Mouse (Mus musculus) CH12.LX (cell line): Measurements from ENCODE around the gene Gmds. TPM values are rescaled to one million over a fixed set of nuclear protein-coding genes. Genes with fewer than 3 reads are reported as not detected.

ENCODE experiments used
- DNase-seq: peaks from one replicate; pipeline ENCODE4 v3.0.0-alpha.2; 2013; ENCODE audit errors: extremely low read depth
- H3K27ac ChIP-seq: 2 replicates; pipeline ENCODE4 v1.5.1; 2012; ENCODE audit warnings: low read depth, mild to moderate bottlenecking, control low read depth, moderate library complexity; ENCODE audit not compliant: insufficient read depth
- H3K27me3 ChIP-seq: replicated peaks from 2 replicates; pipeline ENCODE3; 2012; ENCODE audit warnings: inconsistent platforms
- H3K36me3 ChIP-seq, 2 experiments: replicated peaks in 1 of 2; 2 replicates each; pipeline versions ENCODE3 to v1.6.1; 2012; ENCODE audit warnings: inconsistent platforms in 1 of 2, low read length in 1 of 2, mild to moderate bottlenecking in 1 of 2, mixed read lengths in 1 of 2, moderate library complexity in 1 of 2; ENCODE audit not compliant: control insufficient read depth in 1 of 2, insufficient read depth in 1 of 2
- H3K4me1 ChIP-seq, 2 experiments: 2 replicates each; pipeline ENCODE4 v1.6.1; 2012; ENCODE audit warnings: inconsistent platforms in 1 of 2, moderate library complexity in 1 of 2; ENCODE audit not compliant: insufficient read depth in 2 of 2, control insufficient read depth in 1 of 2
- H3K4me2 ChIP-seq: 2 replicates; pipeline ENCODE4 v1.6.1; 2012; ENCODE audit warnings: low read depth, mild to moderate bottlenecking, control low read depth; ENCODE audit not compliant: poor library complexity, insufficient read depth, severe bottlenecking
- H3K4me3 ChIP-seq, 3 experiments: fragments of 150-350 bp in 1 of 3; sonication (generic) in 1 of 3; replicated peaks in 1 of 3; 2 replicates each; pipeline versions ENCODE3 to v1.5.1; 2011 to 2012; ENCODE audit warnings: low read depth in 2 of 3, low read length in 2 of 3, mild to moderate bottlenecking in 2 of 3, moderate library complexity in 2 of 3, control low read depth in 1 of 3, improper control_type of control experiment in 1 of 3, inconsistent platforms in 1 of 3, mixed read lengths in 1 of 3; ENCODE audit not compliant: poor library complexity in 1 of 3
- H3K79me2 ChIP-seq: replicated peaks from 2 replicates; pipeline ENCODE4 v1.6.1; 2012; ENCODE audit warnings: mild to moderate bottlenecking, moderate library complexity; ENCODE audit not compliant: control insufficient read depth, poor library complexity, insufficient read depth, severe bottlenecking; ENCODE audit errors: extremely low read depth
- H3K9ac ChIP-seq: 2 replicates; pipeline ENCODE4 v1.6.1; 2012; ENCODE audit warnings: low read depth, mild to moderate bottlenecking, control low read depth, moderate library complexity; ENCODE audit not compliant: insufficient read depth
- H3K9me3 ChIP-seq: replicated peaks from 2 replicates; pipeline ENCODE3; 2012; ENCODE audit warnings: low read length, inconsistent platforms, mixed read lengths
- CHD2 ChIP-seq: IDR thresholded peaks from 2 replicates; pipeline ENCODE4 v1.6.1; 2011; ENCODE audit warnings: low read length, improper control_type of control experiment
- E2F4 ChIP-seq: IDR thresholded peaks from 2 replicates; pipeline ENCODE4 v1.6.1; 2011; ENCODE audit warnings: low read depth, low read length, improper control_type of control experiment; ENCODE audit not compliant: insufficient replicate concordance
- EP300 ChIP-seq: IDR thresholded peaks from 2 replicates; pipeline ENCODE4 v1.6.1; 2011; ENCODE audit warnings: low read length, improper control_type of control experiment
- ETS1 ChIP-seq: conservative IDR thresholded peaks from 2 replicates; pipeline ENCODE4 v1.6.1; 2012; ENCODE audit warnings: low read depth, mild to moderate bottlenecking, inconsistent platforms, low read length, improper control_type of control experiment, moderate library complexity
- HCFC1 ChIP-seq: IDR thresholded peaks from 2 replicates; pipeline ENCODE4 v1.6.1; 2012; ENCODE audit warnings: low read depth, mild to moderate bottlenecking, inconsistent platforms, low read length, improper control_type of control experiment
- IRF4 ChIP-seq: IDR thresholded peaks from 2 replicates; pipeline ENCODE4 v1.6.1; 2014; ENCODE audit warnings: low read depth, mild to moderate bottlenecking, inconsistent platforms, low read length, improper control_type of control experiment
- JUN ChIP-seq: IDR thresholded peaks from 2 replicates; pipeline ENCODE4 v1.6.1; 2011; ENCODE audit warnings: low read depth, mild to moderate bottlenecking, low read length, improper control_type of control experiment, moderate library complexity; ENCODE audit not compliant: insufficient read depth
- JUND ChIP-seq: conservative IDR thresholded peaks from 2 replicates; pipeline ENCODE4 v1.6.1; 2011; ENCODE audit warnings: low read depth, low read length, improper control_type of control experiment
- KAT2A ChIP-seq: IDR thresholded peaks from 2 replicates; pipeline ENCODE4 v1.6.1; 2012; ENCODE audit warnings: low read length, improper control_type of control experiment, inconsistent platforms; ENCODE audit not compliant: insufficient replicate concordance
- MAFK ChIP-seq: IDR thresholded peaks from 2 replicates; pipeline ENCODE4 v1.6.1; 2011; ENCODE audit warnings: low read length, improper control_type of control experiment; ENCODE audit not compliant: insufficient replicate concordance
- MAX ChIP-seq: IDR thresholded peaks from 2 replicates; pipeline ENCODE4 v1.6.1; 2011; ENCODE audit warnings: low read length, improper control_type of control experiment
- MAZ ChIP-seq: IDR thresholded peaks from 2 replicates; pipeline ENCODE4 v1.6.1; 2012; ENCODE audit warnings: low read depth, mild to moderate bottlenecking, inconsistent platforms, low read length, improper control_type of control experiment, moderate library complexity
- MEF2A ChIP-seq: IDR thresholded peaks from 2 replicates; pipeline ENCODE4 v1.6.1; 2014; ENCODE audit warnings: low read depth, mild to moderate bottlenecking, inconsistent platforms, low read length, improper control_type of control experiment, borderline replicate concordance
- MXI1 ChIP-seq: IDR thresholded peaks from 2 replicates; pipeline ENCODE4 v1.6.1; 2011; ENCODE audit warnings: mild to moderate bottlenecking, low read depth, low read length, improper control_type of control experiment
- MYC ChIP-seq: IDR thresholded peaks from 2 replicates; pipeline ENCODE4 v1.6.1; 2011; ENCODE audit warnings: low read depth, mild to moderate bottlenecking, improper control_type of control experiment, low read length
- NELFE ChIP-seq: IDR thresholded peaks from 2 replicates; pipeline ENCODE4 v1.6.1; 2011; ENCODE audit warnings: low read depth, low read length, improper control_type of control experiment
- NRF1 ChIP-seq: IDR thresholded peaks from 2 replicates; pipeline ENCODE4 v1.6.1; 2014; ENCODE audit warnings: low read depth, mild to moderate bottlenecking, inconsistent platforms, low read length, improper control_type of control experiment, moderate library complexity
- POLR2AphosphoS2 ChIP-seq: IDR thresholded peaks from 2 replicates; pipeline ENCODE4 v1.6.1; 2011; ENCODE audit warnings: low read depth, low read length, improper control_type of control experiment
- RCOR1 ChIP-seq: conservative IDR thresholded peaks from 2 replicates; pipeline ENCODE4 v1.6.1; 2012; ENCODE audit warnings: low read depth, mild to moderate bottlenecking, inconsistent platforms, low read length, improper control_type of control experiment
- SIN3A ChIP-seq: IDR thresholded peaks from 2 replicates; pipeline ENCODE4 v1.6.1; 2012; ENCODE audit warnings: low read length, improper control_type of control experiment, inconsistent platforms
- SMC3 ChIP-seq: IDR thresholded peaks from 2 replicates; pipeline ENCODE4 v1.6.1; 2011; ENCODE audit warnings: low read depth, low read length, improper control_type of control experiment
- TBP ChIP-seq: conservative IDR thresholded peaks from 2 replicates; pipeline ENCODE4 v1.6.1; 2011; ENCODE audit warnings: low read depth, low read length, improper control_type of control experiment
- UBTF ChIP-seq: IDR thresholded peaks from 2 replicates; pipeline ENCODE4 v1.6.1; 2012; ENCODE audit warnings: low read depth, mild to moderate bottlenecking, inconsistent platforms, low read length, improper control_type of control experiment, moderate library complexity
- USF1 ChIP-seq: IDR thresholded peaks from 2 replicates; pipeline ENCODE4 v1.6.1; 2014; ENCODE audit warnings: low read depth, mild to moderate bottlenecking, inconsistent platforms, low read length, improper control_type of control experiment
- USF2 ChIP-seq: conservative IDR thresholded peaks from 2 replicates; pipeline ENCODE4 v1.6.1; 2011; ENCODE audit warnings: low read depth, low read length, improper control_type of control experiment
- ZC3H11A ChIP-seq: IDR thresholded peaks from 2 replicates; pipeline ENCODE4 v1.6.1; 2012; ENCODE audit warnings: low read depth, mild to moderate bottlenecking, inconsistent platforms, low read length, improper control_type of control experiment
- ZNF384 ChIP-seq: IDR thresholded peaks from 2 replicates; pipeline ENCODE4 v1.6.1; 2012; ENCODE audit warnings: low read depth, low read length, improper control_type of control experiment, inconsistent platforms
- dilution Hi-C: fragments of 300-500 bp; cut with MboI; formaldehyde crosslinking; loops from 2 replicates; pipeline ENCODE4 v1.14.3; 2020; ENCODE audit warnings: low sequenced_read_pairs; ENCODE audit not compliant: extremely low pct_unique_long_range_greater_than_20kb, extremely low pct_ligation_motif_present
- in situ Hi-C: fragments of 300-500 bp; cut with MboI; formaldehyde crosslinking; loops from 3 replicates; pipeline ENCODE4 v1.14.3; 2019; ENCODE audit warnings: low sequenced_read_pairs, low pct_ligation_motif_present, low pct_unique_long_range_greater_than_20kb, mixed read lengths
- polyA plus RNA-seq: library from polyadenylated mRNA; unstranded; fragments of >175 nt; gene quantifications from 2 replicates; pipeline ENCODE4 v1.2.1, GENCODE M21; 2012; ENCODE audit warnings: low read depth; ENCODE audit not compliant: insufficient read length
- total RNA-seq, 2 experiments: library from RNA; depleted of rRNA; stranded (reverse); fragments of 300-350 nt in 1 of 2; fragments of >200 nt in 1 of 2; gene quantifications; 2 replicates each; pipeline ENCODE4 v1.2.3; 2012 to 2014

Gene Gmds
- total and polyA plus RNA-seq, 3 experiments: 11.0 to 19.3 (median 15.1) TPM

DNA sequence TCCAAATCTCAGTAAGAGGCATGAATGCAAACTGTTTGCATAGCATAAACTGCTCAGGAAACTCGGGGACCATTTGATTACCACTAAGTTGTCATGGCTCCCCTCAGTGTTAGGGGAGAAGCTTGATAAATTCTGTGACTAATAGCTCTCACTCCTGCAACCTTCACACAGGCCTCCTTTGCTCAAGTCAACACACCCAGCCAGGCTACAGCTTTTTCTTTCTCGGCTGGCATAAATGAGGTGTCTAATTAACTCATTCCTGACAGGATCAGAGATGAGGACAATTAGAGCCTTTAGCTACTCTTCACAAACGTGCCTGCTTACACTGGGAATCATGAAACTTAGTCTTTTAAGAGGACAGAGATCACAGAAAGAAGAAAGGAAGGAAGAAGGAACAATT lies 70.3 kb downstream of the Gmds start:
- dilution Hi-C loops: no loop called here
- in situ Hi-C loops: no loop called here
- Histone ChIP-seq H3K79me2 (no peaks in the 10 kb centered on the region), H3K4me3 (no peak overlapping the region), H3K9ac (no peak overlapping the region), H3K27me3 (no peaks in the 10 kb centered on the region), H3K4me1 (peaks cover 4 to 30% of the 10 kb centered on the region in 2 experiments; a peak in 2 of 4 replicates), H3K36me3 (no peaks in the 10 kb centered on the region), H3K27ac (no peak overlapping the region), H3K9me3 (no peaks in the 10 kb centered on the region), H3K4me2 (no peak overlapping the region)
- TF ChIP-seq KAT2A: no peak
- TF ChIP-seq MEF2A: no peak
- TF ChIP-seq MYC: no peak
- no peak for TF ChIP-seq ZC3H11A
- TF ChIP-seq USF2: no peak
- no peak for TF ChIP-seq MAFK
- TF ChIP-seq RCOR1: no peak
- no peak for TF ChIP-seq ZNF384
- no peak for TF ChIP-seq POLR2AphosphoS2
- TF ChIP-seq MAX: no peak
- TF ChIP-seq MAZ: no peak
- TF ChIP-seq EP300: no peak
- TF ChIP-seq SMC3: no peak
- no peak for TF ChIP-seq TBP
- TF ChIP-seq HCFC1: no peak
- no peak for TF ChIP-seq CHD2
- TF ChIP-seq NRF1: no peak
- TF ChIP-seq JUN: no peak
- TF ChIP-seq JUND: no peak
- DNase-seq: no peak

DNA sequence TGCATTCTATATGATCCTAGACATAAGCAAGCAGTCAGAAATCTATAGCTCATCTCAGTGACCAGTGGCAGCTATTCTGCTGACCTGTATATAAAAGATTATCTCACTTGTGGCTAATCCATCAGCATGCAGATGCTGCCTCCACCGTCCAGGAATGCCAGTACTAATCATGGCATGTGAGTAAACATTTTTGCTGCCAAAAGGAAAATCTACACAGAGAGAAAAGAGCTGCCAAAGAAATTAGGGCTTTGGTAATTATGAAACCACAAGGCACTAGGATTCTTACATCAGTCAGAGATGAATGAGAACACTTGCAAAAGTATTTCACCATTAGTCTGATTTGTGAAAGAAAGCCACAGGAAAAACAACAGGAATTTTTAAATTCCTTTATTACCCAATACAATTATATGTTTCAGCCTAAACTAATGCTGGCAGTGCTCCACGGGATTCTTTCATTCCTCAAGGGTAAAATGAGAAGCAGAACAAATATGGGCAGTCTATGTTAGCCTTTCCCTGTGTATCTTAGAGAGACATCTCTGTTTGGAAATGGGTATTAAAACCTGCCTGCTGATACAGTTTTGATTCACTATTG lies 71.3 kb downstream of the Gmds start:
- in situ Hi-C loops (no loop called here), dilution Hi-C loops (no loop called here)
- H3K4me3 ChIP-seq: no peak overlapping the region
- peaks cover 4 to 30% of the 10 kb centered on the region in 2 experiments; a peak in 2 of 4 replicates for H3K4me1 ChIP-seq
- H3K9me3 ChIP-seq: no peaks in the 10 kb centered on the region
- no peaks in the 10 kb centered on the region for H3K36me3 ChIP-seq
- no peak overlapping the region for H3K4me2 ChIP-seq
- H3K79me2 ChIP-seq: no peaks in the 10 kb centered on the region
- H3K27ac ChIP-seq: no peak overlapping the region
- no peak for DNase-seq
- no peak overlapping the region for H3K9ac ChIP-seq
- no peak for TF ChIP-seq ZC3H11A
- no peak for TF ChIP-seq JUND
- TF ChIP-seq E2F4: no peak
- no peak for TF ChIP-seq NELFE
- no peak for TF ChIP-seq HCFC1
- TF ChIP-seq USF2: no peak
- no peak for TF ChIP-seq MAFK
- TF ChIP-seq SMC3: no peak
- TF ChIP-seq ETS1: no peak
- no peak for TF ChIP-seq USF1
- TF ChIP-seq KAT2A: no peak
- no peak for TF ChIP-seq SIN3A
- TF ChIP-seq MXI1: no peak
- no peak for TF ChIP-seq RCOR1
- no peak for TF ChIP-seq UBTF
- no peak for TF ChIP-seq IRF4
- TF ChIP-seq JUN: no peak
- TF ChIP-seq POLR2AphosphoS2: no peak
- TF ChIP-seq CHD2: no peak
- no peaks in the 10 kb centered on the region for H3K27me3 ChIP-seq
